Mouse (Mus musculus) frontal cortex, adult (tissue): ENCODE data around the gene Gm26920.

ENCODE experiments used
- ATAC-seq: cut with Nextera tagmentation; 2 replicates; pipeline ENCODE4 v1.9.2; 2017; ENCODE audit warnings: mild to moderate bottlenecking, moderate library complexity, mixed read lengths; ENCODE audit not compliant: low TSS enrichment

The Gm26920 gene

DNA sequence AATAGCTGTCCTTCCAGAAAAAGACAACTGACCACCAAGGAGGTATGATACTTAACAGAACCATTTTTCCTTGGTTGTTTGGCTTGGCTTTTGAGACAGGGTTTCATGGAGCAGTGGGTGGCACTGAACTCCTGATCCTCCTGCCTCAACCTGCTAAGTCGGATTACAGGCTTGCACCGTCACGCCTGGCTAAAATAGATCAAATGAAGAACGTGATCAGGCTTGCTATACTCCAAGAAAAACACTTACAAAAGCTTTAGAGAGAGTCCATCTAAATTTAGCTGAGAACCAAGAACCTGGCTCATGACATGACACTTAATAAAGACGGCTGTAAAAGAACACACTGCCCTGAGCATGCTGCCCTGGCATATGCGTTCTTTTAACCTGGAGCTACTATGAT lies 29.9 kb downstream of the Gm26920 start:
- ATAC-seq = no peak

- ATAC-seq = no peak
These were observed 36.6 kb downstream of the Gm26920 start for GRCm38 (mm10) chr7:30053591-30053990.

DNA sequence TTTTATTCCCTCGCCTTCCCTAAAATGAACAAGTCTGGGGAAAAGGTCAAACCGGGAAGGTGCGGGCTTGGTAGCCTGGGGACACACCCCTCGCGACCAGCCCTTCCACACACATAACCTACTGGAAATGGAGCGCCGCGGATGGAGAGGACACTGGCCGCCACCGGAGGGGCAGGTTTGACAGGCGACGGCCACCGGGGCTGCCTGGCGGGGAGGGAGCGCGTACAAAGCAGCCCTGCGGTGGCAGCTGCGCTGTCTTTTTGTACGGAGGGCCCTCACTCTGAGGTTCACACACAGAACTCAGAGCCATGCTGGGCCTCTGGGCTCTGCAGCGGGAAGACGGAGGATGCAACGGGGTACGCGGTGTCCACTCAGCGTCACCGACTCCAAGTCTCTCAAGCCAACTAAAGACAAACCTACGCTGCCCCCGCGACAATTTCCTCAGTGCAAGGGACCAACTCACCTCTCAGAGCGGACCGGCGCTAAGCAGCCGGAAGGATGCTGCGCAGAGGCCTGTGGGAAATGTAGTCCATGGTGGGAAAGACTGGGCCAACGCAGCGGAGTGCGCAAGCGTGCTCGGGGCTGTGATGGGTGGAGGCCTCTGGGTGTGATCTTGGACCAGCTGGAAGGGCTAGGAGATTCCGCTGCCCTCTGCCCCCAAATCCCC lies 39.2 kb downstream of the Gm26920 start, which contains the start of gene Zfp14:
Gene Zfp14 (minus strand): TSS at position 499 of the 667 bp plus-strand sequence.
- peak; percentile 99 for ATAC-seq

GRCm38 (mm10) chr7:30048126-30048525 lies 42.1 kb downstream of the Gm26920 start:
- ATAC-seq = no peak

DNA sequence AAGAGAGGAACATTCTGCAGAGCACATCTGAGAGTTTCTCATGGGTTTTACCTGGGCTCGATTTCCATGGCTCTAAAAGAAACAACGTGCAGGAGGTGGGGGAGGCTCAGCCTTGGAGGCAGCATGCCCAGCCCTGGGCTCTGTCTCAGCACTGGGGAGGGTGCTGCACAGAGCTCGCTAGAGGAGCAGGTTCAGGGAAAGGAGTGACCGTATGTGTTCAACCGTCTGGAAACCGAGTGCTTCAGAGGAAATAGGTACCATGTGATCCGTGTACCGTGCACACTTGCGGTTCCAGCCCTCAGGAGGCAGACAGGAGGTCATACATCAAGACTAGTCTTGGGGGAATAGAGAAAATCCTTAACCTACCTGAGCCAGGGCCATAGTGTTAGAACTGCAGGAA lies 45.9 kb downstream of the Gm26920 start:
- no peak for ATAC-seq

DNA sequence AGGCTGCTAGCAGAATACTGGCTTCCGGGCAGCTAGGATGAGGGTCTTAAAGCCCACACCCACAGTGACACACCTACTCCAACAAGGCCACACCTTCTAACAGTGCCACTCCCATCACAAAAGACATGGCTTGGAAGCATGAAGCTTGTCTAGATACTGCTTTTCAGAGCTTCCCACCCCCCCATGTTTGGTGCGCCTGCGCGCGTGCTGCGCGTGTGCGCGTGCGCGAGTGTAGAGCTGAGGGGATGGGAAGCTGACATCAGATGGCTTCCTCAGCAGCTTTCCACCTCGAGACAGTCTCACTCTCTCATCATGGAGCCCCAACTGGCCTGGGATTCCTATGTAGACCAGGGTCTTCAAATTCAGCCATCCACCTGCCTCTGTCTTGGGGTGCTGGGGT lies 55.9 kb downstream of the Gm26920 start:
- ATAC-seq = no peak

DNA sequence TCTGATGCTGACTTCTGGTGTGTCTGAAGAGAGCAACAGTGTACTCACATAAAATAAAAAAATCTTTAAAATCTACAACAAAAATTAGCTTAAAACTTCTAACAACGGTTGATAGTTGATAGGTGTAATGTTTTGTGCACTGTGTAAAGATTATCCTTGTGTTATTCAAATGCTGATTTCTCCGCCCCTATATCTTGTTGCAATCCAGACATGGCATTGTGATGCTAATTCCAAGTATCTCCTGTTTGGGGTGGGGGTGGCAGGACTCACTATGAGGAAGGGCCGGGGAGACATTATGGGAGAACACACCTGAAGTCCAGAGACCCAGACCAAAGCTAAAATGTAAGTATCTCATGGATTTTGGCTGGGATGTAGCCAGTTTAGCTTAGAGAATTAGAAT lies 58.8 kb downstream of the Gm26920 start:
- ATAC-seq = no peak

DNA sequence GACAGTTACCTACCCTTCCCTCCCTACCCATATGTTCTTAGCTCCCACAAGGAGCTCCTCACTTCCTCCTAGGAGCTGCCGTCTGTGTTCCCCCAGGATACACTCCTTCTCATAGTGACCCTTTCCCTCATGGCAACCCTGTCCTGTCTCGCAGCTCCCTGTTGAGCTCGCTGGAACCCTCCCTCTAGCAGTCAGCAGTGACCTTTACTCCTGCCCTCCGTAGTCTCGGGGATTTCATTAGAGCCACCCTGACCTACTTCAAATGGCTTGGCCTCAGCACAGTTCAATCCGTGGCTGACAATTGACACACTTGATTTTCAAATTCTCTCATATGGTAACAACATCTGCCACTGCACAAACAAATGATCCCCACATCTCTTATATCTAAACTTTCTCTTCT lies 59.5 kb downstream of the Gm26920 start:
- no peak for ATAC-seq

DNA sequence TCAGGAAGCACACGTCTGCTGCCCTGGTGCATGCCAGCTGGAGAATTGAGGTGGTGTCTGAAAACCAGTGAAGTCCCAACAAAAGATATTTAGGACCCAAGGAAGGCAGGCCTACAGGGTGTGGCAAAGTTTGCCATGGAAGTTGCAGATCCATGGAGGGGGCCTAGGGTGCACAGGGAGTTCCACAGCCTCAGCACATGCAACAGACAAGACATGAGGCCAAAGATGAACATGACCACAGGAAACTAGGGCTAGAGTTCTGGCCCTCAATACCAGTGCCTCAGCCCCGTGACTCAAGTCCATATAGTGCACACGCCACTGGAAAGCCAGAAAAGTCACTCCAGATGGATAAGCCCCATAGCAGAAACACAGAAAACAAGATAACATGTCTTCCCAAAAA lies 61.6 kb downstream of the Gm26920 start:
- ATAC-seq = no peak

DNA sequence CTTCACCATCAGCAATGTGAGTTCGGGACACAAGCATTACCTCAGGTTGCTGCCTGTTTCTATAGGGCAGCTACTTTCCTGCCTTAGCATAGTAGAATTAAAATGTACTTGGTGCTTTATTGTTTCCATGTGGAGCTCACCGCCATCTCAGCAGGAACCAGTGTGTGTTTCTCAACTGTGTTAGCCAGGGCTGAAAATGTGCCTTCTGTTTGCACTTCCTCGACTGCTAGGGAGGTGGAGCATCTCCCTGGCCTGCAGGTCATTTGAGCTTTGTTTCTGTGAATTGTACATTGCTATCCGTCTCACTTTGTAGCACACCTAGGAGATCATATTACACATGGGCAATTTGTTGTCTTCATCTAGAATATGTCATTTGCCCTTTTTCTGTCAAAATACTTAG lies 62.9 kb downstream of the Gm26920 start:
- no peak for ATAC-seq

DNA sequence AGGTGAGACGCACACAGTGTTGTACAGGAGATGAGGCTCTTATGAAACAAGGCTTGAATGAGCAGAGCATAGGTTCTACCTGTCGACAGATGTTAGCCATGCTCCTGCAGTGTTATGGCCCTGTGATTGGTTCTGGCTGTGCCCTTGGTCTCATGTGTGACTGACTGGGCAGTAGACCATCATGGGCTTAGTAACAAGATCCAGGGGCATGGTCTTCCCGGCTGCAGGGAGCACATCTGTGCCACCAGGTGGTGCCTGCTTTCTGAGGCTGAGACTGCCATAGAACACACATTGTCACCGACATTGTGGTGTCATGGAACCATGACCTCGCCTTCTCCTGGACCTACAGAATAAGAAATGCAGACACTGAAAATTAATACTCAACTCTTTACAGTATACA lies 64.9 kb downstream of the Gm26920 start:
- no peak for ATAC-seq

DNA sequence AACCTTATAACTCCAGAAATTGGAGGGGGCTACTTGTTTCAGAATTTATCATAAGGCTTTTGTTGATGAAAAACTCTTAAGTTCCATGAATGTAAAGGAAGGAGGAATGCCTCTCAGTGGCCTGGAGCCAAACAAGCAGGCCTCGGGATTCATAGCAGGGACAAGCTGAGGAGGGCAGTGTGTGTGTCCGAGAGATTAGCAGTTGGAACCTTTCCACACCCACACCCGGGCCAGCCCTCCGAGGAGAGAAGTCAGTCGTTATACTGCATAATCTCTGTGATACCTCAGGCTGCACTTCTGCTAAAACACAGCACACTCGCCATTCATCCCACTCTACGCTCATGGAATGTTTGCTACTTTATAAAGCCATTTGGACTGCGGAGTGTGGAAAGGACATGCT lies 66.4 kb downstream of the Gm26920 start:
- ATAC-seq = no peak

- ATAC-seq = no peak
These were observed 66.9 kb downstream of the Gm26920 start for GRCm38 (mm10) chr7:30023324-30023723.

- no peak for ATAC-seq
These were observed 70.7 kb downstream of the Gm26920 start for GRCm38 (mm10) chr7:30019543-30019942.

DNA sequence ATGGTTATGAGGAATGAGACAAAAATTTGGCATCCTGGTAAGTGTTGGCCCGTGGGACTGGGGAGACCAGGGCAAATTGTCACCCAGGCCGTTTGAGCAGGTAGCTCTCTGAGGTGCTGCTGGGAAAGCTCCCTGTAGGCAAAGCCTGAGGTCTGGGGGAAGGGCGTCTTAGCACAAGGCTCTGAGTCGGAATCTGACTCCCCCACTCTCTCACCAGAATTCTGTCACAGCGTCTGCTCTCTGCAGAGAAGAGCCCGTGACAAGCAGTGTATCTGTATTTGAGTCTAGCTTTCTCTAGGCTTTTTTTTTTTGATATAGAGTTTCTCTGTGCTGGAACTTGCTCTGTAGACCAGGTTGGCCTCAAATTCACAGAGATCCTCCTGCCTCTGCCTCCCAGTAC lies 73.0 kb downstream of the Gm26920 start:
- no peak for ATAC-seq

DNA sequence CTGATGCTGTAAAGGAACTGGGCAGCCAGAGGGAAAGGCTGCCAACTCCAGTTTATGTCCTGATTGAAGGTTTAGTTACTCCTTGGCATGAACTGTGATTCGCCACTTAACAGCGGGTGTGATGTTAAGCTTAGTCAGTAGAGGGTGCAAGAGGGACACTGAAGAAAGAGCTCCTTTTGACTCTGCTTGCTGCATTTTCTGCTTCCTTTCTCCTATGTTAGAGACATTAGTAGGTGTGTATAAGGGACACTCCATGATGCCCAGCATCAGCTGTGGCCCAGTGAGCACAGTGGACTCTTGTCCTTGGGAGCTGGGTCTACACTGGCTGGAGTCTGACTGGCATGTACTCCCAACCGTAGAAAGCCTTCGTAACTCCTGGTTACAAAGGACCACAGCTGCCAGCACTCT lies 77.2 kb downstream of the Gm26920 start:
- ATAC-seq = peak; percentile 62

- peak; percentile 45; the same call in 1 of the 2 replicates for ATAC-seq
These were observed 79.5 kb downstream of the Gm26920 start for GRCm38 (mm10) chr7:30010551-30011195.

- ATAC-seq = peak; percentile 59
These were observed 80.7 kb downstream of the Gm26920 start for GRCm38 (mm10) chr7:30009321-30010085.

DNA sequence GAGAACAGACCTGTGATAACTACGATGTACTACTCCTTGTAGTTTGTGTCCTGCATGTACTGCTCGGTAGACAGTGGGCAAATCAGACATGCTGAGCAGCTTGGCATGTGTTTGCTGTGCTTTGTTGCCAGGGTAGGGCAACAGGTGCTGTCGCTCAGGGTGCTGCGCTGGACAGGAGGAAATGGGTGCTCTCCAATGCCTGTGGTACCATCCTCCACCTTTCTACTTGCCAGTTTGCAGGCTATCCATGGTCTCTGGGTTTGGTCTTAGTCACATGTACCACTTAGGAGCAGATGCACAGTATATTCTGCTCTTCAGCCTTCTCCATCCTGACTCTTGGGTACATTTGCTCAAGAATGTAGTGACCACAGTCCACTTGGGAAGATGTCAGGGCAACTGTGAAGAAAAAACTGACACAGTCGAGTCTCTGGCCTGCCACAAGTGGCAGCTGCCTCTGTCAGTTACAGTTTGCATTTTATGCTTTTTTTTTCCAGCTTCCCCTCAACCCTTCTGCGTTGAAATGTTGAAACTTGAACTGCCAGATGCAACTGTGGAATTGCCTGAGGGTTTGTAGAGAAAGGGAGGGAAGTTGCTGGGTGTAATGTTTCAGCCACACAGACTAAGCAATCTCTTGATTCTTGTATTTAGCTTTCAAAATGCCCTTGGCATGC lies 82.1 kb downstream of the Gm26920 start:
- ATAC-seq = no peak

DNA sequence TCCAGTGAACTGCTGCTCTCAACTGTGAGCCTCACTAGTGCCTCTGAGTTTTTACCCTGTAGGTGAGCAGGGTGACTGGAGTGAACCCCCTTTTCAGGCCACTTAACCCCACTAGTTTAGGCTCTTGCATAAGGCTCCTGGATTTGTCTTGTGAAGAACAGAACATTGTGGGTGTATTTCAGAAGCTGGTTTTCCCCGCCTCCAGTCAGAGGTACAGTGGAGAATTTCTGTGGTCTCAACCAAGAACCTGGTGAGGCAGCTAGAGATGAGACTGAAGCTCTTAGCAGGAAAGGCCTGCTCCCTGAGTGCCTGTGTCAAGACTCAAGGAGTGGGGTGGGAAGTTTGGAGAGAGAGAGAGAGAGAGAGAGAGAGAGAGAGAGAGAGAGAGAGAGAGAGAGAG lies 82.6 kb downstream of the Gm26920 start:
- peak; percentile 66; the same call in 1 of the 2 replicates for ATAC-seq
